Mouse (Mus musculus) cerebellum, postnatal 25 days (tissue): ENCODE results near the gene Gm45844.
A peak's percentile ranks its signal among the peaks of the same experiment; 100 is the strongest.
"Not testable (repeated sequence)": the region's sequence is repeated elsewhere in the genome, so short reads cannot be mapped to it uniquely, and the experiment has no call there.

ENCODE experiments used
- DNase-seq, 2 experiments: peaks; one replicate each; pipeline ENCODE4 v3.0.0; 2021; ENCODE audit warnings: mixed read lengths in 2 of 2

Gm45844 gene

DNA sequence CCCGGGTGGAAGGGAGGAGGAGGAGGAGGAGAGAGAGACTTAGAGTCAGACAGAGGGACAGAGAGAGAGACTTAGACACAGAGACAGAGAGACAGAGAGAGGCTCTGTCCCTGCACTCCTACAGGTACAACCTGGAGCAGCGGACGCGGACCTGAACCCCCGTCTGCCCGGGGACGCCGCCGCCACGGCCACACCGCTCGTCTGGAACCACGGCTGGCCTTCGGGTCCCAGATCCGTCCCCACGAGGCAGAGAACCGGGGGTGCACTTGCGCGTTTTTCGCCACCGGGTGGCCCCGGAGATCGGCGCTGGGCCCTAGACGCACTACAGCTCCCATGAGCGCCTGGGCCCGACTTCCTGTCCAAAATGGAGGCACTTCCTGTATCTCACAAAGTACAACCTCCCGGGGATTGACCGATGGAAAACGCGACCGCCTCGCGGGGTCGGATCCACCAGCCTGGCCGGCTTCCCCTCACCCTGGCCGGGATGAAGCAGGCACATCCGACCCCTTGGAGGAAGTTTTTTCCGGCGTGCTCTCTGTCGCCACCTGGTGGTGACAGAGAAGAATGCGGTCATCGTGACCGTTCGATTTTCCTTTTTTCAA, at the start of gene Gm45844:
Gm45844 (minus strand) TSS at position 324 of the 602 bp plus-strand sequence.
- peak; percentile 93 for DNase-seq

DNA sequence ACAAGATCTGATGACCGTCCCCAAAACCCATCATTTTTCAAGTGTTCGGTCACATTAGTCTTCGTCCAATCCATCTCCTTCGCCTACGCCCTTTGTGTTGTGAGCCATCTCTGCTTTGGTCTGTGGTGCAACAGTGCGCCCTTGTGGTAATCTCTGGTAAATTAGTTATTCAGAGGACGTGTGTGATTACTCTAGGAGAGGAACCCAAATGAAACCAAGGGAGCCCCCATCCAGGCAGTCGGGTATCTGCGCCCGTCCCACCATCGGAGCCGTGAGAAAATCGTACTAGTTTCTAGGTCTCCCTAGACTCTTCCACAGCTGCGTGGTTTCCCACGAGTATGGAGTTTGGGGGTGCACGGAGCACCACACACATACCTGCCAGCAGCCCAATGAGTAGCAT, 17.5 kb upstream of the Gm45844 start:
- peak; percentile 53 to 71 for DNase-seq

DNA sequence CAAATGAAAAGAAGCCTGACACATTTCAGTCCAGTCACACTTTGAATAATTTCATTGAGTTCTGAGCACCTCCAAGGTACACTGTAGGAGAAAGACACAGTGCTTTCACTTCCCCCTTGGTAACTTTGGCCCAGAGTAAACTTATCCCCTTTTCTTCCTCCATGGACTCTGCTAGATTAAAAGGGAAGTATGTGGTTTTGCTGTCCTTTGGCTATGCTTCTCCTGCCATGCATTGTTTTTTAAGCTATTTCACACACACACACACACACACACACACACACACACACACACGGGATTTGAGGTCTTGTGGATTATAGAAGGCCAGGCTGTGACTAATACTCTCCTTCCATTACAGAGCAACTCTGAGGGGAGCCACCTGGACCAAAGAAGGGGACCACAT, 3.3 kb upstream of the Gm45844 start:
- DNase-seq: no peak

DNA sequence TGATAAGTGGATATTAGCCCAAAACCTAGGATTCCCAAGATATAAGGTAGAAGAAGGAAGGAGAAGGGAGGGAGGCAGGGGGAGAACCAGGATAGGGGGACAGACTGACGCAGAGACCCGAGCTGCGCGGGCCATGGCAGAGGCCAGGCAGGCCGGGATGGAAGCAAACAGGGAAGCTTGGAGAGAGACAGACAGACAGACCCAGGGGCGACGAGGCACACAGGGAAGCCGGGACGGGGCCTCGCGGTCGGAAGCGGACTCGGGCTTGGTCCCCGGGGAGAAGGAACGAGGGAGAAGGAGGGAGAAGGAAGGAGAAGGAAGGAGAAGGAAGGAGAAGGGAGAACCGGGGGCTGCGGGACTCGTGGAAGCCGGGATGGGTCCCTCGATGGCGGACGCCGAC, 533 bp downstream of the Gm45844 start:
- DNase-seq: peak in 1 of 2 experiments; percentile 53

DNA sequence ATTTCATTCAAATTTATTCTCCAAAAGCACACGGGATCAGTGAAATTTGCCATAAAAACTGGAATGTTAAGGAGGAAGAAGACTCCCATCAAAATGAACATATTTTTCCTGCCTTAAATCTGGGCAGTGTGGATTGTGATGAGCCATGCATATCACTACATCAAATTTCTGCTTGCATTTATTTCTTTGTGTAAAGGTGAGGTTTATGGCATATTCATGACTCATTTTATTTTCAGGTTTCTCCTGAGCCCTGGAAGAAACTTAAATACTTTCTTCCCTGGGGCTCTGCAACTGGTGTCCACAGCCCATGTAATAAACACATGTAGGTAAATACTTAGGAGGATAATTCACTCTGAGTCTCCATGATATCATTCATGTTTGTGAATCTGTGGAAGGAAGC, 30.9 kb downstream of the Gm45844 start, which contains the start of gene Vmn2r29:
Vmn2r29 (minus strand) TSS at position 101 of the 400 bp plus-strand sequence.
- DNase-seq: not testable (repeated sequence)

DNA sequence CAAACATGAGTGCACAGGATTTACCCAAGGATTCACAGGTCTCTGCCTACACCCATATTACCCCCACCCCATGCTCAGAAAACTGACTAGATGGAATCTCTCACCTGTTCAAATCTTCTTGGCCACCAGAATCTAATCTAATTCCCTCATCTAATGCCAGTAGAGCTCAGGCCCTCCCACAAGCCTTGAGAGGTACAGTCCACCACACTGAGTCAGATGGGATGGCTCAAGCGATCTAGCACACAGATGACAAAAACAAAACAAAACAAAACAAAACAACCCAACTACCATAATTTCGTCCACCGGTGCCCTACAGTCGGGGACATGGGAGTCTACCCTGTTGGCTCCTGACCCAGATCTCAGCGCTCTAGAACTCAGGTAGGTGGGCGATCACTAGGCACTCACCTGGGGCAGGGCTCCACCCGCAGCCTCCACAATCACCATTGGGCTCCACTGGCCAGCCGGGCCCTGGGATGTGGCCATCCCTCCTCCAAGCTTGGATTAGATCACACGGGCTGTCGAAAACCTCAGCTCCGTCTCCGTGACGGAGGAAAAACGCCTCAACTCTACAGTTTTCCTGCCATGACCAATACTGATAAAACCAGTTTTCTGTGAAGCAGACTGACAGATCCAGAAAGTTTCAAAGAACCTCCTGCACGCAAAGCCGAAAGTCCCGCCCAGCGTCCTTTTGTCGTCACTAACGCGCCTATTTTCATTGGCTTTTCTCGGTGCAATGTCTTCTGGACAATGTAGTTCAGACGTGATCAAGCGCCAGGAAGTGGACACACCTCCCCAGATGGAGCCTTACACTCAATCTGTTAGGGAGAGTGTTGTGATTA, 68.6 kb downstream of the Gm45844 start, which contains the start of gene Zfp772:
Zfp772 (minus strand) TSS at position 686 of the 839 bp plus-strand sequence.
- peak; percentile 53 to 56 for DNase-seq

DNA sequence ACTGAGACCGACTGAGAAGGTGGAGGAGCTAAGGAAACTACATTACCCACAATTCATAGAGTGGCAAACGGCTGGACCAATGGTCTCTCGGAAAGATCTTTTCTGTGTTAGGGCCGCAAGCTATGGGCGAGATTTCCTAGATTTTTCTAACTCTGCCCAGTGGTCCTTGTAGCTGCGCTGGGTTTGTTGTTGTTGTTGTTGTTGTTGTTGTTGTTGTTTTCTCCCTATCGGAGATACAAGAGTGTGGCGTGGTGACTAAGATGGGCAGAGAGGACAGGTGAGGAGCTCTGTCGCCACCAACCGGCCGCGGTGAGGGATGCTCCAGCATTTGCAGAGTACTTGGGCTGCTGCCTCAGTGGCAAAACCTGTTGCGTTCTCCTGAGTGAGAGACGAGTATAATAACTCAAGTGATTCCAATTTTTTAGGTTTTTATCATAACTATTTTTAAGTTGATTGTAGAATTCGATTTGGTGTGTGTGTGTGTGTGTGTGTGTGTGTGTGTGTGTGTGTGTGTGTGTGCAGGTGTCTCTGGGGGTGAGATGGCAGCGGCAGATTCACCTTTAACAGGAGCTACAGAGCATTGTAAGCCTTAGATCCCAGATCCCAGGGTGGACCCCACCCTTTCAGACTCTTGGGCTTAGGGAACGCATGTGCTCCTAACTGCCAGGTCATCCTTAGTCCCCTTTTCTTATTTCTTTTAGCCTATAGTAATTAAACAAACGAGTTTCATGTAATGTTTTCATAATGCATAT, 89.7 kb downstream of the Gm45844 start:
- DNase-seq: peak; percentile 83 to 88

DNA sequence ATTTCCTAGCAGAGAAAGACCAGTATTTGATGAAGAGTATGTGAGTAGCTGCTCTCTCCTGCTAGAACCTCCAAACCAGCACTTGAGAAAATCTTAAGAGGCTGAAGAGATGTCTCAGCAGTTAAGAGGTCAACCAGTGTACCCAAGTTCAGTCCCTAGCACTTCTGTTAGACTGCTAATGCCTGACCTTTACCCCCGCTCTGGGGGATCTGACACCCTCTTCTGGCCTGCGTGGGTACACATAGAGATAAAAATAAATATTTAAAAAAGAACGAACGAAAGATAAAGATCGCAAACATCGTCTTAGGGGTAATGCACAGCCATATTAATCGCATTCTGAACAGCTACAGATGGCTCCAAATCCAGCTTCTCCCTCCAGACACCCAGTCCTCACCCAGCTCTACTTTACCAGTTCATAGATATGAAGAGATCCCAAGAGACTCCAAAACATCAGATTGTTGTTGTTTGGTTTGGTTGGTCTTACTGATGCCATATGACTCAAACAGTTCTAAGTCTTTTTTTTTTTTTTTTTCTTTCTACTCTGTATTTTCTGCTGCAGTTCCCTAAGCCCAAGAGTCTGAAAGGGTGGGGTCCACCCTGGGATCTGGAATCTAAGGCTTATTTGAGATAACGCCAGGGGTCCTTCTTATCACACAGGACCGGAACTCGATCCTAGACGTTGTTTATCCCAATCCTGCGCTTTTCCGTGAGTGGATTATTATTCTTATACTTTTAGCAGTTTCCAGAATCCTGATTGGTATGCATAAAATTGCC, 90.5 kb downstream of the Gm45844 start:
- no peak for DNase-seq

DNA sequence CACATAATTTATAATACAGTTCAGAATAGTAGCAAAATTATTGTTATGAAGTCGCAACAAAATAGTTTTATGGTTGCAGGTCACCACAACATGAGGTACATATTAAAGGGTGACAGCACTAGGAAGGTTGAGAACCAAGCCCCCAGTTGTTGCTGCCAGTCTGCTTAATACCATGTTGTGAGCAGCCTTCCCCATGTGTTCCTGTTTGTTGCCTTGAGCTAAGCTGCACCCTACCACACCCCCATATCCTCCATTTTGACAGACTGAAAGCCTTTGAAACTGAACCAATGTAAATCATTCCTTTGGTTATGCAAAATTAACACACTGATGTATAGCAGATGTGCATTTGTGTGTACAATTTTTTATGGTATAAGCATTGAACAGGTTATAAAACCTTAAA, 92.2 kb downstream of the Gm45844 start:
- DNase-seq: no peak

DNA sequence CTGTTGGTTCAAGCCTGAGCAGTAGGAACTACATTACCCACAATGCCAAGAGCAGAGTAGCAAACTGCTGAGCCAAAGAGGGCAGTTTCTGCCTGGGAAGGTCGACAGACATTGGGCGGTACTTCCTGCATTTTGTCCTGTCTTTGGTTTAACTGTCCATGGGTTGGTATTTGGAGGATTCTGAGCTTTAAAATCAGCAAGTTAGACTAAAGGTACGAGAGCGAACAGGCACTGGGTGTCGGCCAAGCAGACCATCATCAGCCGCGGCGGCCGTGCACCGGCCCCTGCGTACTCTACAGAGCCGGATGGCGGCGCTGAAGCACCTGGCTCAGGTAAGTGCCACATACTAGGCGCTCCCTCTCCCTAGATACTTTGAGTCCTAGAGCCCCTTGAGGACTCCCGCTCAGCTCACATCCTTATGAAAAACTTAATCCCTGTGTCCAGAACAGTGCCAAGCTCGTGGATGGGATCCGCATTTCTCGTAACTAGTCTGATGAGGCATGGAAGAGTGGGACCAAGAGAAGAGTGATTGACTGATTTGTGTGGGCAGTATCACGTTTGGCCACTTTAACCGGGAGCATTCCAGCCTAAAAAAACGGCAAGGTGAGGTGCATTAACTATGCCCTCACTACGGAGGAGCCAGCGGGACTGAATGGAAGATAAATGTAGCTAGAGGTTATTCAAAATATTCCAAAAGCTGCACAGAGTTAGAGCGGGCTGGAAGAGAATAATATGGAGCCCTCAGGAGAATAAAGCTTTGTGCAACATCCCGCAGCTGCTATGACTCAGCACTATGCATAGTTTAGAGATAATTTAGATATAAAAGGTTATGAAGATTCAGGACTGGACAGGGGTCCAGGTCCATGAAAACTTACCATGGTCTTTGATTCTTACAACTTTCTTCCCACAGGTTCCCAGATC, 106.6 kb downstream of the Gm45844 start, which contains the start of gene Zfp418:
Zfp418 (plus strand) TSS at position 104 of the 921 bp plus-strand sequence.
- DNase-seq: peak; percentile 71
